Mouse (Mus musculus) midbrain, postnatal 0 days (tissue): ENCODE measurements around the gene Pacsin3. TPM values are rescaled to one million over a fixed set of nuclear protein-coding genes. Genes with fewer than 3 reads are reported as not detected.
"Not testable (repeated sequence)": the region's sequence is repeated elsewhere in the genome, so short reads cannot be mapped to it uniquely, and the experiment has no call there.

Source experiments
- ATAC-seq: fragments of 200-750 bp; cut with Nextera tagmentation; 2 replicates; pipeline ENCODE4 v1.8.0; 2017; ENCODE audit warnings: moderate number of reproducible peaks, mild to moderate bottlenecking, moderate TSS enrichment, moderate library complexity; ENCODE audit not compliant: low FRiP score
- DNase-seq: peaks from one replicate; pipeline ENCODE4 v3.0.0-alpha.2; 2015; ENCODE audit warnings: low spot score
- H3K27ac ChIP-seq: fragments of 300-500 bp; sonication (generic); 2 replicates; pipeline ENCODE4 v1.5.1; 2014; ENCODE audit warnings: low read depth, mild to moderate bottlenecking, low read length, mixed read lengths
- H3K27me3 ChIP-seq: fragments of 300-500 bp; sonication (generic); 2 replicates; pipeline ENCODE4 v1.6.1; 2014; ENCODE audit warnings: low read length, control low read depth, mixed read lengths; ENCODE audit not compliant: insufficient read depth
- H3K36me3 ChIP-seq: fragments of 300-500 bp; sonication (generic); 2 replicates; pipeline ENCODE4 v1.6.1; 2014; ENCODE audit warnings: low read length, control low read depth, mixed read lengths; ENCODE audit not compliant: insufficient read depth
- H3K4me1 ChIP-seq: fragments of 300-500 bp; sonication (generic); 2 replicates; pipeline ENCODE4 v1.6.1; 2014; ENCODE audit warnings: mild to moderate bottlenecking, control low read depth, antibody characterized with exemption, low read length, mixed read lengths; ENCODE audit not compliant: insufficient read depth
- H3K4me2 ChIP-seq: fragments of 300-500 bp; sonication (generic); 2 replicates; pipeline ENCODE4 v1.6.1; 2014; ENCODE audit warnings: low read depth, mild to moderate bottlenecking, low read length, mixed read lengths; ENCODE audit not compliant: poor library complexity, severe bottlenecking
- H3K4me3 ChIP-seq: fragments of 300-500 bp; sonication (generic); 2 replicates; pipeline ENCODE4 v1.5.1; 2014; ENCODE audit warnings: low read depth, mild to moderate bottlenecking, low read length, moderate library complexity
- H3K9ac ChIP-seq: fragments of 300-500 bp; sonication (generic); replicated peaks from 2 replicates; pipeline ENCODE4 v1.6.1; 2014; ENCODE audit warnings: mild to moderate bottlenecking, low read length, moderate library complexity, mixed read lengths; ENCODE audit not compliant: poor library complexity, severe bottlenecking
- H3K9me3 ChIP-seq: fragments of 300-500 bp; sonication (generic); 2 replicates; pipeline ENCODE4 v1.6.1; 2016; ENCODE audit warnings: low read length, control low read depth
- CTCF ChIP-seq: IDR thresholded peaks from 2 replicates; pipeline ENCODE4 v1.5.1; 2016; ENCODE audit warnings: antibody characterized with exemption, mild to moderate bottlenecking
- WGBS: fragments of 180-500 bp; shearing (Covaris S2); extraction: QIAGEN DNeasy Blood & Tissue Kit; methylation state at CpG from one replicate; pipeline ENCODE4 v1.1.7; 2014; 5-methylcytosine and 5-hydroxymethylcytosine counted together
- polyA plus RNA-seq: library from polyadenylated mRNA; unstranded; fragments of >200 nt; fragmentation: Nextera tagmentation; extraction: Ambion mirVana; gene quantifications from 2 replicates; pipeline ENCODE4 v1.2.1, GENCODE M21; 2015
- total RNA-seq: library from RNA; depleted of rRNA; stranded (reverse); fragments of >200 nt; gene quantifications from 2 replicates; pipeline ENCODE4 v1.2.3, GENCODE M21; 2014

Gene Pacsin3
- total and polyA plus RNA-seq, 2 experiments from 2014 or later = 17.7 to 22.6 TPM

DNA sequence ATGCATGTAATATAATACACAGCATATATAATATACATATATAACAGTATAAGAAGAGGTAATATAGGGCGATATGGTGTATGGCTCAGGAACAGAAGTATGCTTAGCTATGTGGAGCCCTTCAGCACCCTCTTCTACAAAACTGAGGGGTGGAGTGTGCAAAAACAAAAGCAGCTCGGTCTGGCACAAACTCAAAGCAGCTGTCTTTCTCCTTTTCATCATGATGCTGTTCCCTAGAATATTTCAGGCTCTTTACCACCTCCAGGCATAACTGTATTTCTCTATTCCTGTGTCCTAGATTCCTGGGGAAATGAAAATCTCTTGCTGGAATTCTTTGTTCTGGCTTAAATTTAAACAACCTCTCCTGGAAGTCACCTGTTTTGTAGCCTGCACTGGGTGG, 26.0 kb upstream of the Pacsin3 start:
- no peak for ATAC-seq
- H3K27me3 ChIP-seq = no peaks in the 10 kb centered on the region

DNA sequence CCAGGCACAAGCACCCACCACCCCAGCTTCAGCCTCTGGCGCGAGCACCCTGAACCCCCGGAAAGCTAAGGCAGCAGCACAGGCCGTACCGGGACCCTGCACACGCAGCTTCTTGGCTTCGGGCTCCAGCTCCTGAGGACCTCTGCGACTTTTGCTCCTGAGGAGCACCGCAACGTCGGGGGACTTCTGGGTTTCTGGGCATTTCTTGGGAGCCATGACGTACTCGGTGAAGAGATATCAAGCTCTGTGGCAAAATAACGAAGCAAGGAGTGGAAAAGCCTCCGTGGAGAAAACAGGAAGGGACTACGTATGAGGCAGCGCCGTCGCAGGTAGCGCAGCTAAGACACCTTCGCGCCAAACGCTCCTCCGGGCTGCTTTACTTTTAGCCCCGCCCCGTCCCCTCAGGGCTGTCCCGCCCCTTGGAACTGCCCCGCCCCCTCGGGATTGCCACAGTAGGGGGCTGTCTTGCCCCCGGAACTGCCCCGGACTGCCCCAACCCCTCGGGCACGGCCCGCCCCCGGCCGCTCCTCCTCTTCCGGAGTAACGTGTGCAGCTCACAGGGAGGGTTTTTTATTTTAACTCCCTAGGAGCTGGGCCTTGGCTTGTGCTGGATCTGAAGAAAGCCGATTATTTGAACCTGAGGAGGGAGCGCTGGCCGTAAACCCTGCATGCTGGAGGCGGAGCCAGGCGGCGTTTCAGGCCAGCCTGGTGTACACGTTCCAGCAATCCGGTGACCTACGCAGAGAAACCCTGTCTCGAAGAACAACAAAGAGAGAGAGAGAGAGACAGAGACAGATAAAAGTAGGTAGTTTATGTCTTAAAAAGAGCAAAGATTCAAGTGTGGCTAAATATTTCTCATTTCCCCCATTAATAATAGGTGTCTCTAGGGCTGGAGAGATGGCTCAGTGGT, 18.9 kb upstream of the Pacsin3 start, which contains the start of gene Ddb2:
TSS of gene Ddb2 (minus strand) at position 382 of the 910 bp plus-strand sequence.
- Histone ChIP-seq H3K27ac (peak within 1 kb of the TSS; percentile 78), H3K36me3 (no peaks in the 10 kb centered on the region), H3K9me3 (no peaks in the 10 kb centered on the region), H3K4me3 (peak within 1 kb of the TSS; percentile 51), H3K4me2 (peak within 1 kb of the TSS; percentile 78), H3K9ac (peak within 1 kb of the TSS; percentile 60), H3K27me3 (no peaks in the 10 kb centered on the region), H3K4me1 (no peaks in the 10 kb centered on the region)
- under 1% methylated on average over 47 of the region's 48 CpGs for WGBS
- no peak for TF ChIP-seq CTCF
- DNase-seq (peak; percentile 97), ATAC-seq (peak; percentile 98)

More for the DNA sequence above, 26.0 kb upstream of the Pacsin3 start:
- TF ChIP-seq CTCF = no peak
- WGBS = 78% methylated on average over 2 of the region's 2 CpGs
- Histone ChIP-seq H3K4me2 (no peak overlapping the region), H3K9me3 (no peaks in the 10 kb centered on the region), H3K27ac (no peak overlapping the region), H3K9ac (no peak overlapping the region), H3K36me3 (no peaks in the 10 kb centered on the region), H3K4me3 (no peak overlapping the region), H3K4me1 (no peaks in the 10 kb centered on the region)
- no peak for DNase-seq

DNA sequence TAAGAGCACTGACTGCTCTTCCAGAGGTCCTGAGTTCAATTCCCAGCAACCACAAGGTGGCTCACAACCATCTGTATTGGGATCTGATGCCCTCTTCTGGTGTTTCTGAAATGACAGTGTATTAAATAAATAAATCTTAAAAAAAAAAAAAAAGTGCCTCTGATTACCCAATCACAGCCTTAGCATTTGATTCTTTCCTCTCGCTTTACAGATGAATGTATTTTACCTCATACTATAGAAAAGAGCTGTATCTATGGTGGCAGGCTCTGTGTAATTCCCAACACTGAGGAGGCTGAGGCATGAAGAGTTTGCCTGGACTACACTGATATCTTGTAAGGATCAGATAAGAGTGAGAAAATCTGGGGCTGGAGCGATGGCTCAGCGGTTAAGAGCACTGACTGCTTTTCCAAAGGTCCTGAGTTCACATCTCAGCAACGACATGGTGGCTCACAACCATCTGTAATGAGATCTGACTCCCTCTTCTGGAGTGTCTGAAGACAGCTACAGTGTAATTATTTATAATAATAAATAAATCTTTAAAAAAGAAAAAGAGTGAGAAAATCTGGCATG, 18.2 kb upstream of the Pacsin3 start:
- DNase-seq = peak; percentile 44
- 25% methylated on average over 4 of the region's 4 CpGs for WGBS

DNA sequence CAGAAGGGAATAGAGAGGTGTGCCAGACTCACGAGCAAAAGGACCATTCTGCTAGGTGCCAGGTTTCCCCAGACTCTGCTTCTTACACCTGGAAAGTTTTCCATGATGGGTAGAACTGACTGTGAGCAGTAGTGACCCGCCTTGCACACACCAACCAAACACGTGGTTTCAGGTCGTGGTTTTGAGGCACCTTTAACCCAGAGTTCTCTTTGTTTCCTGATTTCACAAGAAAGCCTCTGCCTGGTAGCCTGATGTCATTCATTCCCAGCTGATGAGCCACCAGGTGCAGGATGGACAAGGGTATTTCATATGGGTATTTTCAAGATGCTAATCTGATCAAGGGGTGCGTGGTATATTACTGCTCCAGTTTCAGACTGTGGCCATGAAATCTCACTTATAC, 13.2 kb upstream of the Pacsin3 start:
- DNase-seq (no peak), ATAC-seq (no peak)
- Histone ChIP-seq H3K4me1 (no peaks in the 10 kb centered on the region), H3K27ac (no peak overlapping the region), H3K9ac (no peak overlapping the region), H3K27me3 (no peaks in the 10 kb centered on the region), H3K36me3 (no peaks in the 10 kb centered on the region), H3K9me3 (no peaks in the 10 kb centered on the region), H3K4me3 (no peak overlapping the region), H3K4me2 (no peak overlapping the region)
- 72% methylated on average over 5 of the region's 5 CpGs for WGBS
- TF ChIP-seq CTCF = no peak

More for the DNA sequence above, 18.2 kb upstream of the Pacsin3 start:
- peak overlapping the region; percentile 51 for H3K4me3 ChIP-seq
- peak; percentile 64 for TF ChIP-seq CTCF
- not testable (repeated sequence) for H3K27me3 ChIP-seq, H3K9me3 ChIP-seq, H3K36me3 ChIP-seq, H3K4me1 ChIP-seq
- ATAC-seq = peak; percentile 75
- H3K27ac ChIP-seq = peak overlapping the region; percentile 78
- H3K4me2 ChIP-seq = peak overlapping the region; percentile 32
- H3K9ac ChIP-seq = peak overlapping the region; percentile 60

DNA sequence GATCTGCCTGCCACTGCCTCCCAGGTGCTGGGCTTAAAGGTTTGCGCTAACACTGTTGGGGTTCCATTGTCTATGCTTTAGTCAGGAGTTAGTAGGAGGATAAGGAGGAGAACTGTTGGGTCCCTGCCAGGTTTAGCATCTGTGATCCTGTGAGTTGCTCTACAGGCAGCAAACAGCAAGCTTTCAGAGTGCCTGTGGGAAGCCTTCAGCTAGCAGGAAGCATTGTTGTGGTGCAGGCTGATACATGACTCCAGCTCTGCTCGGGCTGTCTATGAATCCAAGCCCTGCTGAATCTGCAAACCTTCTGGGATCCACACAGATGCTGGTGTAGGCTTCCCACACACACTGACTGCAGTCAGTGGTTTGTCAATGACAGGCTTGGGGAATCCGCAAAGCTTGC, 12.3 kb upstream of the Pacsin3 start:
- no peak overlapping the region for H3K4me2 ChIP-seq
- ATAC-seq (no peak), DNase-seq (no peak)
- H3K9ac ChIP-seq = no peak overlapping the region
- no peak overlapping the region for H3K27ac ChIP-seq
- H3K4me1 ChIP-seq = no peaks in the 10 kb centered on the region
- H3K27me3 ChIP-seq = no peaks in the 10 kb centered on the region
- 57% methylated on average over 3 of the region's 3 CpGs for WGBS
- H3K36me3 ChIP-seq = no peaks in the 10 kb centered on the region
- TF ChIP-seq CTCF = no peak
- no peaks in the 10 kb centered on the region for H3K9me3 ChIP-seq
- H3K4me3 ChIP-seq = no peak overlapping the region
